Mouse (Mus musculus): ENCODE data around the gene Rlbp1. TPM values are rescaled to one million over a fixed set of nuclear protein-coding genes. Genes with fewer than 3 reads are reported as not detected.

Gene Rlbp1
- total and polyA plus RNA-seq, 3 experiments: 0.12 to 0.17 TPM; not detected in 1

DNA sequence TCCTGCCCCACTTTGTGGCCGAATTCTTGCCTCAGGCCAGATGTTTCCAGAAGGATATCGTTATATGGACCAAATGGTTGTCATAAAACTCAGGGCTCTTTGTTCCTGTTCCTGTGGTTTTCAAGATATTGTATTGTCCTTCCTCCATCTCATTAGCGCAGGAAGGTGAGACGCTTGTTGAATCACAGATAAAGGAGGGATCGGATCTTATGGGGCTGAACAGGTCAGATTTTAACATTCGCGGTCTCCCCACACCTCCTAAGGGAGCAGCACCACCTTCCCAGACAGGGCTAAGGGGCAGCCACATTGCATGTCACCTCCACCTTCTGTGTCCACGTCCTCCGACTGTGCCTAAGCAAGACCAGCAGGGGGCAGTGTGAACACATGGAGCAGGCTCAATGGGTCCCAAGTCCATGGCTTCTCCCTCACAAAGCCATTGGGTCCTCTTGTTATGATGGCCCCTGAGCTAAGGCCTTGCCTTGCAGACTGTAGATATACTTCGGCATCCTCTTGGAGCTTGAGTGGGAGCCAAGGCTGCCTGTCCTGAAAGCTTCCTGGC lies 15.4 kb downstream of the Rlbp1 start (continued):
- TF ChIP-seq MAZ (IDR thresholded peaks at IDR 0.05; ENCODE audit: low read depth, low read length) (0 out of 2 replicates have a peak, but pooled peaks have one; percentile 24), ELF1 (IDR thresholded peaks at IDR 0.05; ENCODE audit: low read depth, low read length) (no peak), ZNF384 (IDR thresholded peaks at IDR 0.05; ENCODE audit: low read depth, low read length) (0 out of 2 replicates have a peak, but pooled peaks have one; percentile 19), POLR2AphosphoS2 (IDR thresholded peaks at IDR 0.05; ENCODE audit: low read length) (no peak), SMC3 (IDR thresholded peaks at IDR 0.05; ENCODE audit: low read depth, low read length) (peak; percentile 89), POLR2A (IDR thresholded peaks at IDR 0.05; ENCODE audit: control insufficient read depth in 1 of 2, insufficient read depth in 1 of 2, low read depth in 1 of 2, low read length in 2 of 2, poor library complexity in 1 of 2) (no peak), E2F4 (IDR thresholded peaks at IDR 0.05; ENCODE audit: borderline replicate concordance, low read depth, low read length) (no peak), MYC (IDR thresholded peaks at IDR 0.05; ENCODE audit: low read depth, low read length) (no peak), USF2 (IDR thresholded peaks at IDR 0.05; ENCODE audit: borderline replicate concordance in 1 of 2, insufficient read depth in 1 of 2, low read depth in 1 of 2, low read length in 2 of 2) (no peak)

DNA sequence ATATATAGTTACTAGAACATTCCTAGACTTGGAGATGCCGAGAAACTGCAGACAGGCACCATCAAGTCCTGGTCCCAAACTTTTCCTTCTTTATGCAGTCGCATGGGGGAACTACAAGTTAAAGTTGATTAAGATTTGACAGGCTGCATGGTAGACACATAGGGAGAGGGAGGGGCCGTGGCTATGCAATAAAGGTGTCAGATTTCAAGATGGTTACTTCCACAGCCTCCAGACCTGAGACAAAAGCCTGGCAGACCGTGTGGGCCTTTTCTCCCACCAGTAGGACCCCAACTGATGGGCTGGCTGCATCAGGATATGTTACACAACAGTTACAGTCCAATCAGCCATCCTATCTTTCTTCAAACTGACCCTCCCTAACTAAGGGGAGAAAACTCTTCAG lies 17.4 kb downstream of the Rlbp1 start:
- peaks cover 0 to 8% of the 10 kb centered on the region in 2 experiments; a peak in 1 of 4 replicates for H3K4me1 ChIP-seq (ENCODE audit: control insufficient read depth in 1 of 2, insufficient read depth in 2 of 2, low read length in 2 of 2)
- H3K27ac ChIP-seq (ENCODE audit: control insufficient read depth, low read depth, low read length): no peak overlapping the region
- no peak overlapping the region for H3K4me3 ChIP-seq (ENCODE audit: control insufficient read depth in 1 of 2, insufficient read depth in 1 of 2, low read depth in 2 of 2, low read length in 2 of 2)
- H3K9me3 ChIP-seq (replicated peaks; ENCODE audit: insufficient read depth, low read length): no peaks in the 10 kb centered on the region
- TF ChIP-seq MAFK (IDR thresholded peaks at IDR 0.05; ENCODE audit: borderline replicate concordance, low read depth, low read length): no peak
- TF ChIP-seq E2F4 (IDR thresholded peaks at IDR 0.05; ENCODE audit: borderline replicate concordance, low read depth, low read length): no peak
- TF ChIP-seq USF1 (IDR thresholded peaks at IDR 0.05; ENCODE audit: low read depth, low read length): no peak
- no peak for TF ChIP-seq MYC (IDR thresholded peaks at IDR 0.05; ENCODE audit: low read depth, low read length)
- no peak for TF ChIP-seq SMC3 (IDR thresholded peaks at IDR 0.05; ENCODE audit: low read depth, low read length)
- no peak for TF ChIP-seq KAT2A (conservative IDR thresholded peaks at IDR 0.05; ENCODE audit: low read depth, low read length)
- H3K79me2 ChIP-seq (ENCODE audit: control insufficient read depth, insufficient read depth, low read length, poor library complexity): no peaks in the 10 kb centered on the region
- no peaks in the 10 kb centered on the region for H3K27me3 ChIP-seq (ENCODE audit: control insufficient read depth in 1 of 2, insufficient read depth in 2 of 2, low read length in 2 of 2)
- peaks cover 0 to 5% of the 10 kb centered on the region in 2 experiments; a peak in 2 of 4 replicates for H3K36me3 ChIP-seq (ENCODE audit: control insufficient read depth in 1 of 2, insufficient read depth in 2 of 2, low read length in 2 of 2)
- no peak overlapping the region for H3K9ac ChIP-seq (ENCODE audit: control insufficient read depth, low read depth, low read length, poor library complexity, severe bottlenecking)
- DNase-seq (ENCODE audit: low read depth, low spot score): peak; percentile 50

DNA sequence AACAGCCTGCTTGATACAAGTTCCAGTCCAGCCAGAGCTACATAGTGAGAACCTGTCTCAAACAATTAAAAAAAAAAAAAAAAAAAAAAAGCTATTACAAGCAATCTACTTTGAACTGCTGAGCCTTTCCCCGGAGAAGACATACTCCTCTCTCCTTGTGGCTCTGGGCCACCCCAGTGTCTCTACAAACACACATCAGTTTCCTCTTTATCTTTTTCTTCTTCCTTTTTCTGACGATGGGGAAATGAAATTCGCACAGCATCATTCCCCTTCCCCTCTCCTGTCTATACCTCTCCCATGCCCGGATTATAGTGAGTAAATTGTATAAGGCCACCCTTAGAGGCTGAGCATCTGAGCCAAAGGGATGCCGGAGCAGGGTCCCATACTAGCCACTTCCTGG lies 18.2 kb downstream of the Rlbp1 start:
- Histone ChIP-seq H3K27ac (ENCODE audit: control insufficient read depth, low read depth, low read length) (no peak overlapping the region), H3K79me2 (ENCODE audit: control insufficient read depth, insufficient read depth, low read length, poor library complexity) (no peaks in the 10 kb centered on the region), H3K36me3 (ENCODE audit: control insufficient read depth in 1 of 2, insufficient read depth in 2 of 2, low read length in 2 of 2) (peaks cover 0 to 12% of the 10 kb centered on the region in 2 experiments; a peak in 2 of 4 replicates), H3K9ac (ENCODE audit: control insufficient read depth, low read depth, low read length, poor library complexity, severe bottlenecking) (no peak overlapping the region), H3K27me3 (ENCODE audit: control insufficient read depth in 1 of 2, insufficient read depth in 2 of 2, low read length in 2 of 2) (no peaks in the 10 kb centered on the region), H3K9me3 (replicated peaks; ENCODE audit: insufficient read depth, low read length) (no peaks in the 10 kb centered on the region), H3K4me1 (ENCODE audit: control insufficient read depth in 1 of 2, insufficient read depth in 2 of 2, low read length in 2 of 2) (peaks cover 2 to 13% of the 10 kb centered on the region in 2 experiments; a peak in 3 of 4 replicates), H3K4me3 (ENCODE audit: control insufficient read depth in 1 of 2, insufficient read depth in 1 of 2, low read depth in 2 of 2, low read length in 2 of 2) (no peak overlapping the region)
- peak; percentile 63 for DNase-seq (ENCODE audit: low read depth, low spot score)
- TF ChIP-seq ZKSCAN1 (IDR thresholded peaks at IDR 0.05; ENCODE audit: low read depth, low read length) (no peak), MXI1 (IDR thresholded peaks at IDR 0.05; ENCODE audit: low read depth, low read length) (no peak), CHD1 (IDR thresholded peaks at IDR 0.05; ENCODE audit: low read depth, low read length) (no peak), ZNF384 (IDR thresholded peaks at IDR 0.05; ENCODE audit: low read depth, low read length) (peak; percentile 59)
